Mouse (Mus musculus): ENCODE measurements around the gene Mpzl2. TPM values are rescaled to one million over a fixed set of nuclear protein-coding genes. Genes with fewer than 3 reads are reported as not detected.

Mpzl2 gene
- polyA plus RNA-seq, 1 experiment = 2.3 TPM

GRCm38 (mm10) chr9:45007404-45007803 lies 32.2 kb upstream of the Mpzl2 start:
- Histone ChIP-seq H3K4me3 (ENCODE audit: insufficient read depth, low read length) (no peak overlapping the region), H3K4me1 (ENCODE audit: control insufficient read depth, insufficient read depth, low read length) (no peaks in the 10 kb centered on the region), H3K27ac (ENCODE audit: insufficient read depth, low read length) (no peak overlapping the region)
- TF ChIP-seq CTCF (IDR thresholded peaks at IDR 0.05; ENCODE audit: extremely low read depth, insufficient read depth, low read length) = no peak
- TF ChIP-seq POLR2A (IDR thresholded peaks at IDR 0.05; ENCODE audit: extremely low read depth, insufficient read depth, low read length) = no peak

- Histone ChIP-seq H3K4me1 (ENCODE audit: control insufficient read depth, insufficient read depth, low read length) (no peaks in the 10 kb centered on the region), H3K4me3 (ENCODE audit: insufficient read depth, low read length) (no peak overlapping the region), H3K27ac (ENCODE audit: insufficient read depth, low read length) (no peak overlapping the region)
- TF ChIP-seq CTCF (IDR thresholded peaks at IDR 0.05; ENCODE audit: extremely low read depth, insufficient read depth, low read length) (no peak), POLR2A (IDR thresholded peaks at IDR 0.05; ENCODE audit: extremely low read depth, insufficient read depth, low read length) (no peak)
Measured at GRCm38 (mm10) chr9:45008342-45008741, 31.3 kb upstream of the Mpzl2 start.

GRCm38 (mm10) chr9:45009180-45010078 lies 30.2 kb upstream of the Mpzl2 start, which contains the start of gene Cd3e:
TSS of gene Cd3e (minus strand) at chr9:45009627.
- TF ChIP-seq POLR2A (IDR thresholded peaks at IDR 0.05; ENCODE audit: extremely low read depth, insufficient read depth, low read length) (no peak), CTCF (IDR thresholded peaks at IDR 0.05; ENCODE audit: extremely low read depth, insufficient read depth, low read length) (no peak)
- no peak within 1 kb of the TSS for H3K4me3 ChIP-seq (ENCODE audit: insufficient read depth, low read length)
- no peaks in the 10 kb centered on the region for H3K4me1 ChIP-seq (ENCODE audit: control insufficient read depth, insufficient read depth, low read length)
- H3K27ac ChIP-seq (ENCODE audit: insufficient read depth, low read length) = no peak within 1 kb of the TSS

- Histone ChIP-seq H3K4me1 (ENCODE audit: control insufficient read depth, insufficient read depth, low read length) (no peaks in the 10 kb centered on the region), H3K4me3 (ENCODE audit: insufficient read depth, low read length) (no peak overlapping the region), H3K27ac (ENCODE audit: insufficient read depth, low read length) (no peak overlapping the region)
- TF ChIP-seq POLR2A (IDR thresholded peaks at IDR 0.05; ENCODE audit: extremely low read depth, insufficient read depth, low read length) (no peak), CTCF (IDR thresholded peaks at IDR 0.05; ENCODE audit: extremely low read depth, insufficient read depth, low read length) (no peak)
Measured at GRCm38 (mm10) chr9:45010461-45010860, 29.1 kb upstream of the Mpzl2 start.

- Histone ChIP-seq H3K4me3 (ENCODE audit: insufficient read depth, low read length) (no peak overlapping the region), H3K4me1 (ENCODE audit: control insufficient read depth, insufficient read depth, low read length) (no peaks in the 10 kb centered on the region), H3K27ac (ENCODE audit: insufficient read depth, low read length) (no peak overlapping the region)
- TF ChIP-seq POLR2A (IDR thresholded peaks at IDR 0.05; ENCODE audit: extremely low read depth, insufficient read depth, low read length) (no peak), CTCF (IDR thresholded peaks at IDR 0.05; ENCODE audit: extremely low read depth, insufficient read depth, low read length) (no peak)
Measured at GRCm38 (mm10) chr9:45011291-45011690, 28.3 kb upstream of the Mpzl2 start.

- no peak overlapping the region for H3K4me3 ChIP-seq (ENCODE audit: insufficient read depth, low read length)
- TF ChIP-seq POLR2A (IDR thresholded peaks at IDR 0.05; ENCODE audit: extremely low read depth, insufficient read depth, low read length) (no peak), CTCF (IDR thresholded peaks at IDR 0.05; ENCODE audit: extremely low read depth, insufficient read depth, low read length) (no peak)
- H3K27ac ChIP-seq (ENCODE audit: insufficient read depth, low read length) = no peak overlapping the region
Measured at GRCm38 (mm10) chr9:45014879-45015278, 24.7 kb upstream of the Mpzl2 start.

GRCm38 (mm10) chr9:45015841-45016240 lies 23.8 kb upstream of the Mpzl2 start:
- TF ChIP-seq CTCF (IDR thresholded peaks at IDR 0.05; ENCODE audit: extremely low read depth, insufficient read depth, low read length) = no peak
- TF ChIP-seq POLR2A (IDR thresholded peaks at IDR 0.05; ENCODE audit: extremely low read depth, insufficient read depth, low read length) = no peak
- Histone ChIP-seq H3K27ac (ENCODE audit: insufficient read depth, low read length) (no peak overlapping the region), H3K4me3 (ENCODE audit: insufficient read depth, low read length) (no peak overlapping the region), H3K4me1 (ENCODE audit: control insufficient read depth, insufficient read depth, low read length) (no peaks in the 10 kb centered on the region)

More at GRCm38 (mm10) chr9:45014879-45015278, 24.7 kb upstream of the Mpzl2 start:
- H3K4me1 ChIP-seq (ENCODE audit: control insufficient read depth, insufficient read depth, low read length) = no peaks in the 10 kb centered on the region

GRCm38 (mm10) chr9:45018031-45018430 lies 21.6 kb upstream of the Mpzl2 start:
- no peak overlapping the region for H3K4me3 ChIP-seq (ENCODE audit: insufficient read depth, low read length)
- H3K27ac ChIP-seq (ENCODE audit: insufficient read depth, low read length) = no peak overlapping the region
- TF ChIP-seq CTCF (IDR thresholded peaks at IDR 0.05; ENCODE audit: extremely low read depth, insufficient read depth, low read length) (no peak), POLR2A (IDR thresholded peaks at IDR 0.05; ENCODE audit: extremely low read depth, insufficient read depth, low read length) (no peak)
- H3K4me1 ChIP-seq (ENCODE audit: control insufficient read depth, insufficient read depth, low read length) = no peaks in the 10 kb centered on the region

GRCm38 (mm10) chr9:45022800-45023199 lies 16.8 kb upstream of the Mpzl2 start:
- TF ChIP-seq POLR2A (IDR thresholded peaks at IDR 0.05; ENCODE audit: extremely low read depth, insufficient read depth, low read length) = no peak
- peak; percentile 85 for TF ChIP-seq CTCF (IDR thresholded peaks at IDR 0.05; ENCODE audit: extremely low read depth, insufficient read depth, low read length)

GRCm38 (mm10) chr9:45023638-45024037 lies 16.0 kb upstream of the Mpzl2 start:
- no peak for TF ChIP-seq CTCF (IDR thresholded peaks at IDR 0.05; ENCODE audit: extremely low read depth, insufficient read depth, low read length)
- no peak for TF ChIP-seq POLR2A (IDR thresholded peaks at IDR 0.05; ENCODE audit: extremely low read depth, insufficient read depth, low read length)
- H3K27ac ChIP-seq (ENCODE audit: insufficient read depth, low read length) = no peak overlapping the region
- no peaks in the 10 kb centered on the region for H3K4me1 ChIP-seq (ENCODE audit: control insufficient read depth, insufficient read depth, low read length)
- H3K4me3 ChIP-seq (ENCODE audit: insufficient read depth, low read length) = no peak overlapping the region

More at GRCm38 (mm10) chr9:45022800-45023199, 16.8 kb upstream of the Mpzl2 start:
- Histone ChIP-seq H3K4me1 (ENCODE audit: control insufficient read depth, insufficient read depth, low read length) (no peaks in the 10 kb centered on the region), H3K27ac (ENCODE audit: insufficient read depth, low read length) (no peak overlapping the region), H3K4me3 (ENCODE audit: insufficient read depth, low read length) (no peak overlapping the region)
